Mouse (Mus musculus) hindlimb bud, embryonic 11.5 days (tissue): Measurements from ENCODE around the gene Hoxc8.

Source experiments
- DNase-seq: peaks from one replicate; pipeline ENCODE4 v3.0.0-alpha.2; 2012; ENCODE audit warnings: low read depth, low spot score; ENCODE audit errors: extremely low spot score

Gene Hoxc8

DNA sequence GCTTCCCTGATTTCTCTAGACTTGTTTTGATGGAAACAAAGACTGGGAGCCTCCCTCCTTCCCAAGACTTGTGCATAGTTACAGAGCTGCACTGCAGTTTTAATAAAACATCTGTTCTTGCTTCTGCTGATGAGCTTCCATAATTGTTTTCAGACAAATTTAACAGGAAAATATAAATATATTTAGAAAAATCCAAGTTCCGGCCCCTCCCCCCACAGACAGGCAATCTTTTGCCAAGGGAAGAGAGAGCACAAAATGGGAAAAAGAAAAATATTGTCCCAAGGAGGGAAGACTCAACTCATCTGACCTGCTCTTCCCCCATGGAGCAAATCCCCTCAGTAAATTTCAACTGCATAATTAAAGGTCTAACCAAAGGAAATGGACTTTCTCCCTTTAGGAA lies 15.9 kb downstream of the Hoxc8 start:
- no peak for DNase-seq

DNA sequence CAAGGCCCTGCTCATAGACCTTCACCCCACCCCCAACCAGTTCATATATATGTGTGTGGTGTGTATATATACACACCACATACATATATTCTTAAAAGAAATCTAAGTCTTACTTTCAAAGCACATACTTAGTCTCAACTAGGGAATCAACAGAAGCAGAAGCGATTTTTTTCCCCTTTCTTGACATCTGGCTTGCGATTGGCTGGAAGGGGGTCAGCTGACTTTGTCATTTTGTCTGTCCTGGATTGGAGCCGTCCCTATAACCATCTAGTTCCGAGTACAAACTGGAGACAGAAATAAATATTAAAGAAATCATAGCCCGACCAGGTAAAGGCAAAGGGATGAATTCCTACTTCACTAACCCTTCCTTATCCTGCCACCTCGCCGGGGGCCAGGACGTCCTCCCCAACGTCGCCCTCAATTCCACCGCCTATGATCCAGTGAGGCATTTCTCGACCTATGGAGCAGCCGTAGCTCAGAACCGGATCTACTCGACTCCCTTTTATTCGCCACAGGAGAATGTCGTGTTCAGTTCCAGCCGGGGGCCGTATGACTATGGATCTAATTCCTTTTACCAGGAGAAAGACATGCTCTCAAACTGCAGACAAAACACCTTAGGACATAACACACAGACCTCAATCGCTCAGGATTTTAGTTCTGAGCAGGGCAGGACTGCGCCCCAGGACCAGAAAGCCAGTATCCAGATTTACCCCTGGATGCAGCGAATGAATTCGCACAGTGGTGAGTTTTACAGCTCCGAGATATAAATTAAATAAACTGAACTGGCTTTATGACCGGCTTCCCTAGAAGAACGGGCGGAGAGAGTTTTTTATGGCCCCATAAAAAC lies 19.1 kb downstream of the Hoxc8 start:
- DNase-seq: no peak

DNA sequence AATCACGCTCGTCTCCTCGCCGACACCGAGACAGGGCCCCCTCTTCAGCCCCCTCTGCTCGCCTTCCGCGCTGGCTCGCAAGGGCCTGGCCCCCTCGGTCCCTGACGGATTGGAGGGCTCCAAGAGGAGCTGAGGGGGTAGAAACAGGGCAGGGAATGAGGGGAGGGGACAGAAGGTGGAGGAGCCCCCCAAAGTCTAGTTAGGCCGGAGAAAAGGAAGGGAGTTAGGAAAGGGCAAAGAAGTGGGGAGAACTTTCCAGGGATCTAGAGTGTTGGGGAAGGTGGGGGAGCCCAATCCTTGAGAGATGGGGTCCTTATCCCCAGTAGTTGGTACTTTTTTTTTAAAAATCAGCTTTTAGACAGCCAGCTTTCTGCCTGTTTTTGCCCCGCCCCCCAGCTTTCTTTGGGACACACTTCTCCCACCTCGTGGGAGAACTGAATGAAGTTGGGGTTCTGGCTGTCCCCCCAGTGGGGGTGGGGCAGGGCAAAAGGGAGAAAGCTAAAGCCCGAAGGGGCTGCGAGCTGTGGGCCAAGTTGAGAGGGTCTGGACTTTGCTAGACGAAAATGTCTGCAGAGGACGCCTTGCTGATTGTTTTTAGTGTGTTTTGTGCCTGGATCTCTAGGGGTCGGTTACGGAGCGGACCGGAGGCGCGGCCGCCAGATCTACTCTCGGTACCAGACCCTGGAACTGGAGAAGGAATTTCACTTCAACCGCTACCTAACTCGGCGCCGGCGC lies 19.9 kb downstream of the Hoxc8 start:
- DNase-seq: no peak

DNA sequence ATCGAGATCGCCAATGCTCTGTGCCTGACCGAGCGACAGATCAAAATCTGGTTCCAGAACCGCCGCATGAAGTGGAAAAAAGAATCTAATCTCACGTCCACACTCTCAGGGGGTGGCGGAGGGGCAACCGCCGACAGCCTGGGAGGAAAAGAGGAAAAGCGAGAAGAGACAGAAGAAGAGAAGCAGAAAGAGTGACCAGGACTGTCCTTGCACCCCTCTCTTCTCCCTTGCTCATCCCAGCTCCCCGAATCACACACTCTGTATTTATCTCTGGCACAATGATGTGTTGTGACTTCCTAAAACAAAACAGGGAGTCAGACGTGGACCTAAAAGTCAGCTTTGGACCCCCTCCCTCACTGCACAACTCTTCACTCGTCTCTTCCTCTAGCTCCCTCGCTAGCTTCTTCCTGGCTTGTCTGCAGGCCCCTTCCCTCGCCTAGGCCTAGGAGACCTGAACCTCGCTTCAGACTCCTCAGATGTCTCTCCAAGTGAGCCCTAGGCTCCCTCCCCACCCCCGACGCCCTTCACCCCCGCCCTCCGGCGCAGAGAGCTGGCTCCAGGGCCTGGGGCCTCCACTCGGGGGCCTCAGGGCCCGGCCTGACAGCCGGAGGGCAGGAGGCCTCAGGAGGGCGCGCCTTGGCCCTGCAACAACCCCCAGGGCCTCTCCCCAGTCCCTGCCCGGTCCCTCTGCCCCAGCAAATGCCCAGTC lies 20.6 kb downstream of the Hoxc8 start:
- DNase-seq: no peak

DNA sequence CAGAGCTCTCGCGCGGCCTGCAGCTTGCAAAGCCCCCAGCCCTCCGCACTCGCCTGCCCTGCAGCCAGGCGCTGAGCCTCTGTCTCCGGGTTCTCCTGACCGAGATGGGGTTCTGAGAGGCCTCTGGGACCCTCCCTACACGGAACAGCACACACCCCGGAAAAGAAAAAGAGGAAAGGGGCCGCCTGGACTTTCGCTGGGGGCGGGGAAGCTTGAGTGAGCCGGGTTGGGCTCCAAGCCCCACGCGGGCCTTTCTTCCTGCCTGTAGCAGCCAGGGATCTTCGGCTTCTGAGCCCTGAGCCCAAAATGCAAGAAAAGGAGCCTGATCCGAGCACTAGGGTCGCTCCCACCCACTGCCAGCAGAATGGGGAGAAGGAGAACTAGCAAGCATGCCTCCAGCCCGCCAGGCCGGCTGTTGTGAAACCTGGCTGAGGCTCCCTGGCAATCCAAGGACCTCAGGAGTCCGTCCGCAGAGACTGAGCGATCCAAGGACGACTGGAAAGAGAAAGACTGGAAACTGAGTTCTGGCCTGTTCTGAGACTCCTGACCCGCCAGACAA lies 21.6 kb downstream of the Hoxc8 start:
- DNase-seq: no peak

DNA sequence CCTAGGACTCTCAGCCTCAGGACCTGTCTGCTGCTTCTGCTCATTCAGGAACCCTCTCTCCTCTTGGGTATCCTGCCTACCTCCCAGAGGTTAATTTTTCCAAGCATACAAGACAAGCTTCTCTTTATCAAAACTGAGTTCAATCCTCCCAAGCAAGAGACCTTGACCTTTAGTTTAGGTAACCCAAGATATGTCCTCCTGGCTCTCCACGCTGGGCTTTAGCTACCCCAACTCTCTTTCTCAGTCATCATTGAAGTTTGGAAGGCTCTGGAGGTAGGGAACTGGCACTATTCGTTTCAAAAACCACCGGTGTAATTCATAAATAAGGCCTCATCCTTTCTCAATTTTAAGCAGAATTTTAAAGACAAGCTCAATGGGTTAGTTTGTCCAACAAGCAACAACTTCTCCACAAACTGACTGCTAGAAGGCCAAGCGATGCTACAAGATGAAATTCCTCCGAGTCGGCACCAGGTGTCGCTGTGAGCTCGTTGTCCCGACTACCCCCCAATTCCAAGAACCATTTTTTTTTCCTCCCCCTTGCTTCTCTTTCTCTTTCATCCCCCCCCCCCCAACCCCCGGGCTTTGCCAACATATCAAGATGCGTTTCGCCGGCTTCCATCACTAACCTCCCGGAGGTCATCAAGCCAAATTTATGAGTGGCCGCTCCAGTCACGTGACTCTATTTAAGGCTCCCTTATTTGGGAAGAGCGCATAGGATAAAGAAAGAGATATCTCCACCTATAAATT lies 23.0 kb downstream of the Hoxc8 start:
- no peak for DNase-seq

DNA sequence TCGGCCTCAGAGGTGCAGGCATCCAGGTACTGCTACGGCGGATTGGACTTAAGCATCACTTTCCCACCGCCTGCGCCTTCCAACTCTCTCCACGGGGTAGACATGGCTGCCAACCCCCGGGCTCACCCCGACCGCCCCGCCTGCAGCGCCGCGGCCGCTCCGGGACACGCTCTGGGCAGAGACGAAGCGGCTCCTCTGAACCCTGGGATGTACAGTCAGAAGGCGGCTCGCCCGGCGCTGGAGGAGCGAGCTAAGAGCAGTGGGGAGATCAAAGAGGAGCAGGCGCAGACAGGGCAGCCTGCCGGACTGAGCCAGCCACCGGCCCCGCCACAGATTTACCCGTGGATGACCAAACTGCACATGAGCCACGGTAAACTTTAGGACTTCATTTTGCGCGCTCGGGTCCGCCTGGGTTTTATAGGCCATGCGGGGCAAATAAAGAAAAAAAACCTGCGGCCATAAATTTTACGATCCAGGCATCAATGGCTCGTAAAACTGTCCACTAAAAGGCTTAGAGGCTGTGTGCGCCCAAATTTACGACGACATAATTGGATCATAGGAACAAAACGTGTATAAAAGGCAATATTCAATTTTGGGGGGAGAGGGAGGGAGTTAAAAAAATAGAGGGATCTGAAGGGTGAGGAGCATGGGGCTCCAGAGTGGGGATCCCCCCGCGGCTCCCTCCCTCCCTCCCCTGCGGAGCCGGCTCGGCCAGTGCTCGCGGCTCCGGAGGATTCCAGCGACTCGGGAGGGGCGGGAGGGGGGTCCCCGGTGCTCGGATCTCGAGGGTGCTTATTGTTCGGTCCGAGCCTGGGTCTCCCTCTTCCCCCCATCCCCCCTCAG lies 24.0 kb downstream of the Hoxc8 start:
- peak; percentile 88 for DNase-seq

DNA sequence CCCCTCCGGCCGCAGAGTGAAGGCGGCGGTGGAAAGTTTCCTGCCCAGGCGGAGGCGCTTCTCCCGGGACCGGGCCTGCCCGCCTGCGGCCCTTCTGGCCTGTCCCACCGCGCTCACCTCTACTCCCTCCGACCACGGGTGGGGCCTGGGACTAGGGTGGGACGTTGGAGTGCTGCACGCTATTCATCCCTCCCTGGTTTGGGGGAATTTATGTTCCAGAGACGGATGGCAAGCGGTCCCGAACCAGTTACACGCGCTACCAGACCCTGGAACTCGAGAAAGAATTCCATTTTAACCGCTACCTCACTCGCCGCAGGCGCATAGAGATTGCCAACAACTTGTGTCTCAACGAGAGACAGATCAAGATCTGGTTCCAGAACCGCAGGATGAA lies 24.6 kb downstream of the Hoxc8 start:
- DNase-seq: no peak

DNA sequence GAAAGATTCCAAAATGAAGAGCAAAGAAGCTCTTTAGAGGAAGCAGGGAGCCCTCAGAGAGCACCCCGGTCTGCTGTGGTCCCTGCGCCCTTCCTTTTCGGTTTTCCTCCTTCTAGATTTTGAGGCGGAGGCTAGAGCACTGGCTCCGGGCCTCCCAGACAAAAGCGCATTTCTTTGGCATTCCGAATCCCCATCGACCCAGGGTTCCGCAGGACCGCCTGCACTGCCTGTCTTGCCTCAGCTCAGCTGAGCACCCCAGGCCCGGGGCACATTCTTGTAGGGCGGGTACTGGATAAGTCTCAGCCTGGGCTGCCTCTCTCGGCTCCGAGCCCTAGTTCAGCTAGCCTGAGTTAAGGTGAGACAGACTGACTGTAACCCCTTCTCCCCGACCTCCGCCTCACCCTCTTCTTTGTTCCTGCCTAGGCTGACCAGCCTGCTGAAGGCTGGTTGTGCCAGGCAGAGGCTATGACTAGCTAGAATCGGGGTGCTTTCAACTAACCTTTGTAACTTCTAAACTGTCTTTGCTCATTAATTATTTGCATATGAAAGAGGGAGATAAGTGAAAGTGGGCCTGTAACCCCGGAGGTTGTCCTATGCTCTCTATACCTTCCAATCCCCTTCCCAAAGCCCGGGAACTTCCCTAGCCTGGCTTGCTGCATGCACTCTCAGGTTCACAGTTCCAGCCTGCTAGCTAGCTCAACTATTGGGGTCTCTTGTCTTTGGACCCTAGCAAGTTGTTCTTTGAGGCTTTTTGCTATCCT lies 25.2 kb downstream of the Hoxc8 start:
- no peak for DNase-seq

DNA sequence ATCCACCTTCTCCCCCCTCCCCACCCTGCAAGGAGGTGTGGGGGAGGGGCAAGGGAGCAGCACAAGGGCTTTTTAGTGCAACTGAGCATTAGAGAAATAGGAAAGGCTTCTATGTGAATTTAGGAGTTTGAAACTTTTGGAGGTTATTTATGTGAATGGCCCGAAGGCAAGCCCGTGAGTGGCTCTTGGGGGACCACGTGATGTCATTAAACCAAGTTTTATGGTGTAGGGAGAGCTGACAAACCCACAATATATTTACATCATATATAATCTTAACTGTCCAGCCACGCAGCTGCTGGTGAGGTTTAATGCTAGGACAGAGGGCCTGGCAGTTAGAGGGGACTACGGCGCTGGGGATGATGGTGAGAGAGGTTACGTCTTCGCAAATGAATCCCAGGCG lies 28.2 kb downstream of the Hoxc8 start, which contains the start of gene Hoxc4:
Gene Hoxc4, plus strand, starts transcription at position 299 of the 400 bp plus-strand sequence.
- no peak for DNase-seq

DNA sequence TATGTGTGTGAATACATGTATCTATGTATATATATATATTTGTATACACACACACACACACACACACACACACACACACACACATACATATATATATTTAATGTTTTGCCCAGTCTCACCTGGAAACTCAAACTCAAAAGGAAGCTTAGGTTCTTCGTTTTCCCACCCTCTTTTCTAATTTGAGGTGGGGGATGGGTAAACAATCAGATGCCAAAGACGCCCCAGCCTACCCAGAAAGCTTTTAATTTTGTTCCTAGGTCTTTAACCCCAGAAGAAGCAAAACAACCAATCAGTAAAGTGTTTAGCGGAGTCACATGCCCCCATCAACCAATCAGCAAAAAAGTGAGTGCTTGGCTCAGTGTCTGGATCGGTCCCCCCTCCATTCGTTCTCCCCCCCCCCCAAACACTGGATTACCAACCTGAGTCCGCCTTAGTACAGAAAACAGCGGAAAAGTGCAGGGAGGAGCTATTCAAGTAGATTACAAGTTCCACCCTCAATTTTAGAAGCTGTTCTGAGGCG lies 30.6 kb downstream of the Hoxc8 start:
- DNase-seq: no peak

DNA sequence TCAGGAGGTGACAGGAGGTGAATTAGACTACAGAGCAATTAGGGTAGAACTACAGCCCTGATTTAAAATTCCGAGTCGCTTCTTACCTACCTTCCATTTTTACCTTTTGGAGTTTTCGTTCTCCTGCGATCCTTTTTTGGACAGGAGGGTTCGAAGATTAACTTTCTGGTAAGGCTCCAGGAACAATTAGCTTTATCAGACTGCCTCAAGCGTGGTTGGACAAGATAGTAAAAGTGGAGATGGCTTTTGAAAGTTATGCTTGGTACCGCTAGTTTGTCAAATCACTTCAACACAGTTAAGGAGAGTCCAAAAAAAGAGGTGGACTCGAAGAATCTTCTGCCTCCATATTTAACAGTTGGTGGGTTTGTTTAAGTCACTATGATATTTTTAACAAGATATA lies 31.1 kb downstream of the Hoxc8 start:
- DNase-seq: no peak

DNA sequence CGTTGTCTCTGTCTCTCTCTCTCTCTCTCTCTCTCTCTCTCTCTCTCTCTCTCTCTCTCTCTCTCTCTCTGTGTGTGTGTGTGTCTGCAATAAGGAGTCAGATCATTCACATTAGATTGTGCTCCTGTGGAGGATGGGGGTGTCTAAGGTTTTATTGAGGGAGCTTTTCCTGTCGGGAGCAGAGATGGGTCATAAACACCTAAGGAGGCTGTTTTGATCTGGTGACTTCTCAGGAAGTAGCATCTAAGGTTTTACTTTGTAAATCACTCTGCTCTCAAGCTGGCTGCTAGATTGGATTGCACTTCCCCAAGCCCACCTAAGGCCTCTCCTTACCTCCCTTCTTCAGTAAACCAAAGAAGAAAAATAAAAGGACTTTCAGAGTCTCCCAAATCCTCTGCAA lies 33.7 kb downstream of the Hoxc8 start:
- DNase-seq: no peak

DNA sequence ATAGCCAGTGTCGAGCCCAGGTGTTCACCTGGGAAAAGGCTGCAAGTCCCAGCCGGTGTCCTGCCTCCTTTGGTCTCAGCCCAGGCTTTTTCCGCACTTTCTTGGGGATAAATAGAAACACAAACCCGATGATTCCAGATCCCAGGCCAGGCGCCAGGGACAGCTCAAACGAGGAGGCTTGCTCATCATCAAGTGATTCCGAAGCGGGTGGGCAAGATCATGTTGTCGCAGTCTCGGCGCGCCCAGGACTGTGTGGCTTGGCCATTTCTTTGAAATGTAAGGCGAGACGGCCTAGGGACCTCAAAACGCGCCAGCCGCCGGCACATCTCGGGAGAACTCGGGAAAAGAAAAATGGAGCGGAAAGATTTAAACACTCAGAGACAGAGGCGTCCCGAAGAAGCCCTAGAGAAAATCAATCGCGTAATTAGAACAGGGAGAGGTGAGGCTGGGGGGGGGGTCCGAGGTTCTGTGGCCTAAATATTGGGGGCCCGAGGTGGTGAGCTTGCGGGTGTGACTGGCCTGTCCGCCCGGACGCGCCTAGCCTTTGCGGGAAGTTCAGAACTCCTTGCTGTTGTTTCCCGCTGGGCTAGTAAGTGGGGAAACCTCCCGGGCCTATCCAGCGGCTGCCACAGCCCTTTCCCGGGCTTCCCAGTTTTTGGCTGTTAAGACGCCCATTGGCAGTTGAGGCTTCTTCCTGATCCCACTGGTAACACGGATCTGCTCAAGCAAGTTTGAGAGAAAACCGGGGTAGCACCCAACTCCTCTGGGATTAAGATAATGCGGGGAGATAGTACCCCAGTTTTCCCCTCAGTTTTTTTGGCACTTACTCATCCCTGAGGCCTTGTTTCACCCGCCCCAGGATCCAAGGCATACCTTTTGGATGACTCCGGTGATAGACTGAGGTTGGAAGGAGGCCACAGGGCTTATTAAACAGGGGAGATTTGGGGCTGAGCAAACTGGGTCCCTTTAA lies 37.1 kb downstream of the Hoxc8 start:
- no peak for DNase-seq

DNA sequence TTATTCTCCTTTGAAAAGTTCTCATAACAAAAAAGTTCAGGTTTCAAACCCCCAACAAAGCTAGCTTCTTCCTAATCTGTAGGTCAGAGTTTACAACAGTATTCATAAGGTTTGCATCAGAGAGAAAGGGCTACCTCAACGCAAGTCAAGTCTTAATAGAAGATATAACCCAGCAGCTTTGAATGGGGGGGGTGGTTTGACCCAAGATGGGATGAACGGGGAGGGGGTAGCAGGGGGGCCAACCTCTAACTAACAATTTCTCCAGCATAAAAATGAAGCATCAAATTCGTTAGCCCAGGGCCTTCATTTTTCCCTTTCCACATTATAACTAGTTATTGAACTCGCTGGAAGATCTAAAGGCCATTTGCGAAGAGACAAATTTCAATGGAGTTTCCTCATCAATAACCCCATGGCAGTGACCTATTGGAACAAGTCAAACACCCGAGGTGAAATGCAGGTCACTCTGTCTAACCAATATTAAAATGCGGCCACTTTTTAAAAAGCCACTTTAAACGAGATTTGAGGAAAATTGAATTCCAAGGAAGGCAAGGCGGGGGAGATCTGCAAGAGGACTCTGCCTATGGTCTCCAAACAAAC lies 38.6 kb downstream of the Hoxc8 start:
- no peak for DNase-seq

DNA sequence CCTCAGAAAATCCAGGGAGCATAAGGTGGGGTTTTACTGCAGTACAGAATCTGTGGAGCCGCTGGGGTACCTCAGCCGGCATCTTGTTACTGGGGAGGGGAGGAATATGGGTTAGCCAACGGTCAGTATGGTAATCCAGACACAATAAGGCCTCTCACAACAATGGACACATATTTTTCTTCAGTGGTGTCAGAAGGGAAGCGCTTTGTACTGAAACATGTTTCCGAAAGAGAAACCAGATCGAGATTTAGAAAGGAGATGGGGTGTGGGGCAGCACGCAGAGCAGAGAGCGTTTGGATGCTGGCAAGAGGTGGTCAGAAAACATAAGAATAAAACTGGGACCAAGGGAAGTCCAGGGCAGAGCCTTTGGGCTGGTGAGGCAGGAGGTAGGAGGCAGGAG lies 39.7 kb downstream of the Hoxc8 start:
- no peak for DNase-seq

DNA sequence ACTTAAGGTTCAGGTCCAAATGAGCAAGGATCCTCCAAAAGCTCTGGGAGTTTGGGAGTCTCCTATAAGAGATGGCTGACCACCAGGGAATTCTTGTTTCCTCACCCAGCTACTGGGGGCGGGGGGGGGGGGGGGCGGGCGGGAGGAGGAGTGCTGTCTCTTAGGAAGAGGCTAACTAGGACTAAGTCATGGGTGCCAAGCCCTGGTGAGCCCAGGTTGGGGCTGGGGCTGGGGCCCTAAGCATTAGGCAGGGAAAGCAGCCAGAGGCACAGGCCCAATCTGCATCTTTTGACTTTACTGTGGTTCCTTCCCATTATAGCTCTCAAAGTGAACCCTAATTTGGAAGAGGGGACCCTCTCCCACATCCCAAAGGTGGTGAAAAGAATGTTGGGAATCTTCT lies 41.8 kb downstream of the Hoxc8 start:
- DNase-seq: no peak
